Mouse (Mus musculus) testis, postnatal 10 days (tissue): ENCODE results near the gene Akap8l.
A peak's percentile ranks its signal among the peaks of the same experiment; 100 is the strongest.

Source experiments
- DNase-seq: peaks from one replicate; pipeline ENCODE4 v3.0.0; 2021; ENCODE audit warnings: low spot score

Gene Akap8l

DNA sequence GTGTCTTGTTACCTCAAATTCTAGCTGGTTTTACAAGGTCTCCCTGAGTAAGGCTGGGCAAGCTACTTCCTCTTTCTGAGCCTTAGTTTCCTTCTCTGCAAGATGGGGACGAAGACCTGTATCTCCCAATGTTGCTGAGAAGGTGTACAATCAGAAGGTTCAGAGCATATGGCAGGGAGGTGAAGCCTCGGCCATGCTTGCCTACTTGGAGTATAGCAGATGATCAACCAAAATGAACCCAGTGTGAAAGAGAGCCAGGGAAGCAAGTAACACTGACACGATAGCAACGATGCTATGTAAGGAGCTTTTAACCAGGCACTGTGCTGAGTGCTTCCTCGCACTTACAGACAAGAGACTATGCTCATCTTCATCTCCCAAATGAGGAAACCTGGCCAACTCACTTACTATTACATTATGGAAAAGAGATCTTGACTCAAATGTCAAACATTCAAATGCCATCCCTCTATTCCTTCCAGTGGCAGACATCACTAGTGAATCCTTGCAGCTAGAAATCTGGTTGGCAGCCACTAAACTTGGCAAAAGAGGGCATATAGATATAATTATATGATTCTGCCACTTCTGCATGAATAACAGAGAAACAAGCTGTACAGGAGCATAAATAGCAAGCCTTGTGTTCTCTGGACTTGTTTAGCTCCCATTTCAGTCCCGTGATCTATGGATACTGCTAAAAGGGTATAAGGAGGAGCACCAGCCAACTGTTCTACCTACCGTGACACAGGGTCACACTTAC is 8.0 kb upstream of the Akap8l start:
- DNase-seq, result no peak

DNA sequence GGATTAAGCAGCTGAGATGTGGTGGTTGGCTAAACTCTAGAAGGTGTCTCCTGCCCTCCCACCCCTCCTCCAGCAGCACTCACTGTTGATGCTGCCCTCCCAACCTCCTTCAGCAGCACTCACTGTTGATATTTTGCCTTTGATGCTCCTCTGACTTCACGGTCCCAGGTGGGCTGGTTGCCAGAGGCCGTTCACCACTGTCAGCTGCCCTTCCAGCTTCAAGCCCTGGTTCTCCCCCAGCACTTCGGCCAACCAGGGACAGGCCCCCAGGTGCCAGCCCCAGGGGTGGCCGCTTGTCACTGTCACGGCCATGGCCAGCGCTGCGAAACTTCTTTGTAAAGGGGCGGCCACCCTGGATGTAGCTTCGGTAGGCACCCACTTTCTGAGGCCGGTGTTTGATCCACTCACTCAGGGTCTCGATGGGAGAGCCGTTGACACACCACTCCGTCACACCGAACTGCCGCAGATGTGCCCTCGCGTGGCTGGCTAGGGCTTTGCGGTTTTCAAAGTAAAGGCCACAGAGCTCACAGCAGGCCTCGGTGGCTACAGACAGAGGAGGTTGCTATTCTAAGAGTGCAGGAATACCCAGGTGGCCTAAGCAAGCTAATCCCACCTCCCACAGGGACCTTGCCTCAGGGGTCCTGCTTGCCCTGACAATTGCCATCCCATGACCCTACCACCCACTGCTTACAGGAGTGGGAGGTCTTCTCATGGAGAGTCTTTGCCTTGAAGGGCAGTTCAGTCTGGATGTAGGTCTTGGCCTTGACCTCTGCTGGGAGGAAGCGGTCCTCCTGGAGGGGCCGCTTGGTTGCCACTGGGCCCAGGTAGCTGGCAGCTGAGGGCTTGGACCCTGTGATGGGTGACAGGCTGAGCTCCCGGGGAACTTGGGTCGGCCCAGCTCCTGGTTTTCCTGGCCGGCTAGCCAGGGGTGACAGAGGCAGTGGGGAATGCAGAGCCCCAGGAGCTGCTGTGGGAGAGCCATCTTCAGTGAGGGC is 6.7 kb upstream of the Akap8l start:
- DNase-seq, result peak; percentile 55

DNA sequence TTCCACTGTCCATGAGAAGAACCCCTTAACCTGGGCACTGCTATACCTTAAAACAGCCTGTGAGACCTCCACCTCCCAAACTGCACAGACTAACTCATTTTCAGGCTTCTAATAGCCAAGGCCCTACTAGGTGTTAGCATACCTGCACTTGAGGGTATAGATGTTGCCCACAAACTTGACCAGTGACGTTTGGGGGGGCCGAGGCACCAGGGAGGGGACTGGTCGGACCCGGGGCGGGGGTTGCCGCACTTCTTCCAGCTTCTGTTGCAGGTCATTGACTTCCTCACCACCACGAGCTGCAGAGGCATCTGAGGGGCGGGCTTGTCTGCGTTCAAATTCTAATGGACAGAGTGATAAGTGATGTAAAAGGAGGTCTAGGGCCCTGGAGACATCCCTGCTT is 5.9 kb upstream of the Akap8l start:
- peak; percentile 47 for DNase-seq

DNA sequence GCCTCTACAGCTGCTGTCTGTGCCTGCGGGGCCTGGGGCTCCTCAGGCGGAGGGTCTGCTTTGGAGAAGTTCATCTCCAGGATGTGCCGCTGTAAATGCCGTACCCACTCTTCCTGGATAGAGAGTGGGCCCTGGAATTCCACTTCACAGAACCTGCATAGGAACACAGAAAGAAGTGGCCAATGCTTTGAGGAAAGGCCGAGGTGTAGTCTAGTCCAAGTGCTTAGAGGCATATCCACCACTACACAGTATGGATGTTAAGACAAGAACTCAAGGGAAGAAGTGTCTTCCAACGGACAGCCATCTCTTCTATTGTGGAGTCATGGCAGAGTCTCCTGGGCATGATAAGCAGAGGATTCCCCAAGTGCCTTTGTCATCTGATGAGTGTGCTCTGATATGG is 4.6 kb upstream of the Akap8l start:
- no peak for DNase-seq

DNA sequence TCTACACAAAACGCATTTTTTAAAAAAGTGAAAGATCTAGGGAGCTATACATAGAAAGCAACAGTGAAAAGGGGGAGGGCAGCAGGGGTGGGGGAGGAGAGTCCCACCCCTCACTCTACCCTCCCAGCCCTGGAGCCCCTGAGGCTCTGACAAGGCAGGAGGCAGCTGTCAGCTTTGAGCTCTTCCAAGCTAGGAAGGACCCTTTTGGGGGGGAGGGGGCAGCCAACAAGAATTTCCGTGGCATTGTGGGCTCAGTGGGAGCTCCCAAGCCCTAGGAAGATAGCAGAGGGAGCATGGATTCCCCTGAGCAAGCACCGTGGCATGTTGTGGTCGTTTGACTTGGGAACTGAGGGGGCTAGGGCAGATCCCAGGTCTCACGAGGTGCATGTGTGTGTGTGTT is 3.8 kb upstream of the Akap8l start:
- no peak for DNase-seq

DNA sequence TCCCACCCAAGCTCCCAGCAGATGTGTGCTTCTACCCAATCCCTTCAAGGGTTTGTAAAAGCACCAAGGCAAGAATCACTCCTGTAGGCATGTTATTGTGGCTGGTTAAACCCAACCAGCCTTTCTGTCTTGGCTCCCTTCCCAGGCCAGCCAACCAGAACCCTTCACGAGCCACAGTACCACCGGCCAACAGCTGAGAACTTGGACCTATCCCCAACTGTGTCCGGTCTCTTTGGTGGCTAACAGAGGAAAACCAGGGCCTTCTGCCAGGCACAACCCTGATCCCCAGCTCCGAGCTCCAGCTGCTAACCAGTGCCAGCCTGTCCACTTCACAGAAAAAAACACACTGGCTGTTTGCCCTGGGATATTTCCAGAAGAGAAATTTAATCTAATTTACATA is 3.3 kb upstream of the Akap8l start:
- peak; percentile 49 for DNase-seq

DNA sequence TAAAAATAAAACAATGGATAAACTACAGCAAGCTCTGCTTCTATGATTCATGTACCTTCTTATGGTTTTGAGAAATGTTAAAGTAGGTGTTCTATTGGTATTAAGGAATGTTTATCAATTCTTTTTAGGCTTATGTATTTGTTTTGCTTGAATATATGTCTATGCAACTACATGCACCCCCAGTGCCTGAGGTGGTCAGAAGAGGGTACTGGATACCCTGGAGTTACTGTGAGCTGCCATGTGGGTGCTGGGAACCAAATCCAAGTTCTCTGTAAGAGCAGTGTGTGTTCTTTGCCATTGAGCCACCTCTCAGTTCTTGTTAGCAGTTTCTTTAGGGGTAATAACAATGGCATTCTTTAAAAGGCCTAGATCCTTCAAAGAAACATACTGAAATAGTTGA is 1.3 kb upstream of the Akap8l start:
- DNase-seq, result no peak

DNA sequence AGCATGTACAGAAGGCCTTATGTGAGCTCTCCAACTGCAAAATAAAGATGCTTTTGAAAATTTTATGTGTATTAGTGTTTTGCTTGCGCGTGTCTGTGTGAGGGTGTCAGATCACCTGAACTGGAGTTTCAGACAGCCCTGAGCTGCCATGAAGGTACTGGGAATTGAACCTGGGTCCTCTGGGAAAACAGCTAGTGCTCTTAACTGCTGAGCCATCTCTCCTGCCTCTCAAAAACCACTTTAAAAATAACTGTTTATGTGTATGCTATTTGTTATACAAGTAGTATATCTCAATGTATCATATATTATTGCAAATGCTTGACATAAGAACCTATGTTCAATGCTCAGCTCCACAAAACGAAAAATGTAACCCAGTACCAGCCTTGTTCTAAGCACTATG is 862 bp upstream of the Akap8l start:
- no peak for DNase-seq

DNA sequence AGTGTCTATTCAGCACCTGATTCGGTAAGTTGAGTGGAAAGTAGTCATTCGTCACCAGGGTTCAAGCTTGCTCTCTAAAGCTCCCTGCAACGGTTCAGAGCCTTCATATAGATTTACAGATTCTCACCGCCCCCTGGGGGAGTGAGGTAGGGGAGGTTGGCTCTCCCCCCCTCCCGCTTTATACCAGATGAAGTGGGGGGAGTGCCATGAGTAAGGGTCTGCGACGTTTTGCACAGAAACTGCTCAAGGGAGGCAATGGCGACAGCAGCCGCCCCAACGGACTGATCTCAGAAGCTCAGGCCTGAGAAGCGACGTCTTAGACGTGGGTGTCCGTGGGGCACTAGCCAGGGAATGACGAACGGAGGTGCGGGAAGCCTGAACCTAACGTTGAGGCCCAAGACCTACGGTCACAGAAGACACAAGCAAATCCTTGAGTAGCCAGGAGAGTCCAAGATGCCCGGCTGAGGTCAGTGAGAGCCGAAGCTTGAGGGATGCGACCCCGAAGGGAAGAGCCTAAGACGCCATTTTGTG is 491 bp downstream of the Akap8l start:
- DNase-seq, result no peak

DNA sequence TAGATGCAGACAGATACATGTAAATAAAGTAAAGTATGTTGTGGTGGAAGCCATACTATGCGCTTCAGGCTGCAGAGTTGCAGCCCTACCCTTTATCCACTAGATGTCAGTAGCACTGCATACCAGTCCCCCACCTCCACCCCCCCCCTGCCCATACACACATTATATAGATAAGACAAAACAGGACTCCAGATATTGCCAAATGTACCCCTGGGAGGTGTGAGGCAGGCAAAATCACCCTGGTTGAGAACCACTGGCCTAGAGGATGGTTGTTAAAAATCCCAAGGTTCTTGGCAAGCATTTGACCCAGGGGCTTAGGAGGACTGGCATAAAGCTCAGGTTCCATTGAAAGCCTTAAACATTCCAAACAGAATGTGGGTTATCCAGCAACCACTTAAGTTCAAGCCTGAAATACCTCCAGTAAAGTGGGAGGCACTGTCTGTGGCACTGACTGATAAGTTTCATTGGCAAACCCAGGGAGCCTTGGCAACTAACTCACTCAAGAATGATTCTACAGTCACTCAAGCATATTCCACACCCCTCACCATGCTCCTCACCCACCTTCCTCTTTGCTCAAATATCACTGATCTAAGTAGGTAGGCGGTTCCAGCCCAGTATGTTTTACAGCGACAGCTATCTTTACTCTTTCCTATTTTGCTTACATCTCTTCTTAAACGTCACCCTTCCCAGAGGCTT is 1.2 kb downstream of the Akap8l start:
- DNase-seq, result no peak

DNA sequence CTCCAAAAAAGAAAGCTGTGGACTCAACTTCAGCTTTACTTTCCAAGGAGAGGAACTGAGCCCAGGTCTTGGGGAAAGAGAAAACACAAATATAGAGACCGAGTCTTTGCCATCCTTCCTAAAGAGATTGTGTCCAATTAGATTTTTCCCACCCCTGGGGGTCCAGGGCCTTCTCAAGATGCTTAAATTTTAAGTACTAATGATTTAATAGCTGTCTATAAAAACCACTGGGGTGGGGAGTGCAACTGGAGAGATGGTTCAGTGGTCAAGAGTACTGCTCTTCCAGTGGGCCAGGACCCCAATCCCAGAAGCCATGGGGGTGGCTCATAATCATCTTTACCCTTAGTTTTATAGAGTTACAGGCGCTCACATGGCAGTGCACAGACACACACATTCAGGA is 2.0 kb downstream of the Akap8l start:
- no peak for DNase-seq

DNA sequence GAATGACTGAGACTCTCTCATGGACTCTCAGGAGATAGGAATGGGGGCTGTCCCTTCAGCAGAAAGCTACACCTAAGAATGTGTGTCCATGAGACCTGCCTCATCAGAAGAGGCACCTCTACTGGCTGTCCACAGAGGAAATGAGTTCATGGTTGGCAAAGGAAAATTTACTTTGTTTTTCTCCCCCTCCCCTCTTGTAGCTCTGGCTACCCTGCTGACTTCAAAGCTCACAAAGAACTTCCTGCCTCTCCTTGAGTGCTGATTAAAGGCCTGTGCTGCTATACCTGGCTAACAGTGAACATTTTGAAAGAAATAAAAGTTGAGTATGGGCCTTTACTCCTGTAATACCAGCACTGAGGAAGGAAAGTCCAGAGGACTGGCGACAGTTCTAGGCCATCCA is 9.3 kb downstream of the Akap8l start:
- DNase-seq, result no peak

DNA sequence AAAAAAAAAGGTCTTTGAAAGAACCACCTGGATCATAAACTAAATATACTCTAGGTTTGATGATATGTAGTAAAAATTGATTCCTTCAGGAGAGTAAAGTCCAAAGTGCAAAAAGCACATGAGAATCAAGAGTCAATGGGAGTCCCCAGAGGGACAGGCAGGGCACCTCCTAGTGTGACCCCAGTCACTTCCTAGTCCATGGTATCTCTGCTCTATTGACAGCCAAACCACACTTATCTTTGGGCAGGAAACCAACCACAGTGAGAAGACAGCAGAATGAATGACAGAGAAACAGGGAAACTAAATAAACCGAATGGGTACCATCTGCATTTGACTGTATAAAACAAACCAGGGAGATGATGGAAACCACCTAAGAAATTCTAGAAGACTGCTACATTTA is 10.3 kb downstream of the Akap8l start:
- DNase-seq, result no peak

DNA sequence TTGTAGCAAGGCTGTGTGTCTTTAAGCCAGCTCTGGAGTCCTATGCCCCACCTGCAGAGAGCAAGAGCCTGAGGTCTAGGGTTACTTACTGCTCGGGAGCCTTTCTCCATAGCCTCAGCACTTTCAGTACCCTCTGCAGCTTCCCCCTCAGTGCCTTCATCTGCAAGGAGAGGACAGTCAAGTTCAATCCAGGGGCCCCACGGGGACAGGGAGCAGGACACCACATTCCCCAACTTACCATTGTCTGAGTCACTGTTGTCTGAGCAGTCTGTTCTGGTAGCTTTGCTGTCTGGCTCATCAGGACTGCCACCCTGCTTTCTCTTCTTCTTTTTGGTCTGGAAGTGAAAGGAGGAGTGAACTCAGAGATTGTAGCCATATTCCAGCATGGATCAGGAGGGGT is 14.5 kb downstream of the Akap8l start:
- DNase-seq, result no peak

DNA sequence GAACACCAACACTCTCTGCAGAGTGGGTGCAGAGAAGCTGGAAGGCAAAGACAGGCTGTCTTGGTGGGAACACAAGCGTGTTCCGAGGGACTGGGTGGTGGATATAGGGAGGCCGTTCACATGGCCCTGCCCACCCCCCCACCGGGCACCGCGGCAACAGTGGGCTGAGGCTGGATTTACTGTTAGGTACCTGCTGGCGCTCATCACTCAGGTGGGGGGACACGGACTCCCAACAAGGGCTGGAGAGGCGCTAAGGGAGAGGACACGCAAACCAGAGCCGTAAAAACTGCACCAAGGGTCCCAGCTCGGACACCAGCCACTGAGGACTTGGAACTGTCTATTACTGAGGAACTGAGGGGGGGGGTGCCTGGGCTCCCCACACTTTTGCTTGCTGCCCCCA is 15.5 kb downstream of the Akap8l start:
- no peak for DNase-seq

DNA sequence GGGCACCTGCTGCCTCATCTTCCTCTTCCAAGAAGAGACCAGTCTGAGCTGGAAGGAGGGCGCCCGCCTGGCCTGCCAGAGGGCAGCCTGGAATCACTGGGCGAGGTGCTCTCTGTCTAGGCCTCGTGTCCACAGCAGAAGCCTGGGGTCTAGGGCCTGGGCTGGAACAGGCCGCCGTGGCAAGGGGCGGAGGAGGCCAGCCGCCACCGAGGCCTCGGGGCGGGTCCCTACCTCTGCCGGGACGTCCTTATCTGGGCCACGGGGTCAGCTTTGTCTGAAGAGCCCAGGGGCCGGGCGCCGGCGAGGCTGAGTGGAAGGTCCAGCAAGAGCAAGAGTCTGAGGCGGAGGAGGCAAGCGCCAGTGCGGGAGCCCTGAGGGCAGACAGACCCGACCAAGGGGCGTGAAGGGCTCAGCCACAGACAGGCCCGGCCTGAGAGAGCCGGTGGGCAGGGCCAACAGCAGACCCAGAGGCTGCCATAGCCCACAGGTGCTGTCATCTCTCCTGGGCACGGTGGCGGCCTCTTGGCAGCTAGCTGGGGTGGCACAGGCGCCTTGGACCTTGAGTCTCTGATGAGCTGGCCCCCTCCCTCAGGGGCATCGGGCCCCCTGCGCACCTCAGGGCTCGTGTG is 16.6 kb downstream of the Akap8l start:
- no peak for DNase-seq

DNA sequence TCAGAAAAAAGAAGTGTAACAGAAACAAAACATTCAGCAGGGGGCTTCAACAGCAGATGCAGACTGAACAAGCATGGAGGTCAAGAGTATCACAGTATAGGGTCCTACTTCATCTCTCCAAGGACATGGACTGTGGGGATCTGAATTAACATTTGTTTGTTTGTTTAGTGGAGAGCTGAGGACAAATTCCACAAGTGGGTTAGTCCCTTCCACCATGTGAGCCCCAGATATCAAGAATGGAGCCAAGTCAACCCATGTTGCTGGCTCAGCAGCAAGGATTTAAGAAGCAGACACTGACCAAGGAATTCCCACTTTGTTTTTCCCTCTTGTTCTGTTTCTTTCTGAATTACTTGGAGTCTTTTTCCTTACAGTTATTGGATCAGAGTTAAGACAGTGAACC is 22.9 kb downstream of the Akap8l start:
- no peak for DNase-seq

DNA sequence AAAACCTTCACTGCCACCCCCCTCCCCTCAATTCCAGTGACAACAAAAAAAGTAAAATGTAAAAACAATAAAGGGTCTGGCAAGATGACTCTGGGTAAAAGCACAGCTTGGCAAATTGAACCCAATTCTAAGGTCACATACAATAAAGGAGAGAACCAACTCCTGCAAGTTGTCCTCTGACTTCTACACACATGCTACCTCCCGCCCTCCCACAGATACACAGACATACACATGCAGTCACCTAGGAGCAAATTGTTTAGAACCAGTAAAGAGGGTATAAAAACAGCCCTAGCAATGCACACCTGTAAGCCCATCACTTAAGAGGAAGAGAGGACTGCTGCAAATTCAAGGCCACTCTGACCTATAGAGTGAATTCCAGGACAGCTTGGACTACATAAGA is 27.6 kb downstream of the Akap8l start:
- DNase-seq, result no peak

DNA sequence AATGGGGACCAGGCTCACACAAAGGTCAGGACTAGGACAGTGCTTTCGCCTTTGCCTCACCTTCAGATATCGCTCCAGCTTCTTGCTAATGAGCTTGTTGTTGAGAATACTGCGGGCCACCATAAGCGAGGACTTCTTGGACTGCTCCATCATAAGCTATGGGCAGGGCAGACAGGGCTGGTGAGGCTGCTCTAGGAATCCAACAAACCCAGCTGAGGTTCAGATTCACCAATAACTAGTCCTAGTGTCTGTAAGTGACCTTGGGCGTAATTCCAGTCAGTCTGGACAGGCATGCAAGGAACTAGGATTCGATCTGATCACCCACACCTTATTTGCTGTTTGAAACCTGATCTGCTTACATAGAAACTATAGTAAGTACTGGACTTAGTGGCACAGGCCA is 28.6 kb downstream of the Akap8l start:
- DNase-seq, result no peak

DNA sequence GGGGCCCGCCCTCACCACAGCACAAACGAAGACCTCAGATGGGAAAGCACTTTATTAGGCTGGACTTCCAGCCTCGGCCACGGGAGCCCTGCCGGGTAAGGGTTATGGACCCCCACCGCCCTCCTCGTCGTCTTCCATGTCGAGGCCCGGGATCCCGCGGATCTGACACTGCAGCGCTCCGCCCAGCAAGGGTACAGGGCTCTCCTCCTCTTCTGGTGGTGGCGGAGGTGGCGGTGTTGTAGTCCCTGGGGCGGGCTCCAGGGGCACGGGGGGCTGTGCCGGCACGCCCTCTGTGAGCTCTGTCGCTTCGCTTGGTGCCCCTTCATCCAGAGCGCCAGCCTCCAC is 29.0 kb downstream of the Akap8l start:
- DNase-seq, result no peak

DNA sequence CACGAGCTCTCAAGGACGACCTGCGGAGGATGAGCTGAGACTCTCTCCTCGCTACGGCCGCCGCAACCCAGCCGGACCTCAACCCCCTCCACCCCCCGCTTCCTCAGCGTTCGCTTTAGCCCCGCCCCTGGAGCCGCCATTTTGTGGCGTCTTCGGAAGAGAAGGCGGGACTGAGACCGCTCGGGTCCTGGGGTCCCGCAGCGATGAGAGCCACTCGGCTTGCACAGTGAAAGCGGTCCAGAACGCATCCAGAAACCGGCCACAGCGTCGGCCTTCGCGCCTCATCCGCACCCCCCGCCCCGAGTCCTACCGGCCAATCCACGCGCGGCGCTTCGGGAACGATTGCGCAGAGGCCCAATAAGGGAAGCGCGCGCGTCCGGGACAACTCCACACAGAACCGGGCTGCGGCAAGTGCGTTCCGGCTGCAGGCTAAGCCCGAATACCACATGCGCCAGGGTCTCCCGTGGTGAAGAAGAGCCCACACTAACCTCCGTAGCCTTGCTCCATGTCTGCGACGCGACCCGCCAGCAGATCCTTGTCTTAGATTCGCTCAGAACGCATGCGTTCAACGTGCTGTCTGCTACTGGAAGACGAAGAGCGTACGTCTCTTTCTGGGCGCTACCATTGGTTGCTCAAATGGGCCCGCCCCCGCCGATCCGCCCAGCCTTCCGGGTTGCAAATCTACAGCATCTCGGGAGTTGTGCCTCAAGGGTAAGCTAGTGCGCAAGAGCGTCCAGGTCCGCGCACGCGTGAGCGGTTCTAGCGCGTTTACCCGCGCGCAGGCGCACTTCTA is 29.6 kb downstream of the Akap8l start, which contains the start of gene Akap8:
Gene Akap8, minus strand, starts transcription at position 642 of the 793 bp plus-strand sequence.
- peak; percentile 96 for DNase-seq
